Mouse (Mus musculus): ENCODE data around the gene Gm37240.

DNA sequence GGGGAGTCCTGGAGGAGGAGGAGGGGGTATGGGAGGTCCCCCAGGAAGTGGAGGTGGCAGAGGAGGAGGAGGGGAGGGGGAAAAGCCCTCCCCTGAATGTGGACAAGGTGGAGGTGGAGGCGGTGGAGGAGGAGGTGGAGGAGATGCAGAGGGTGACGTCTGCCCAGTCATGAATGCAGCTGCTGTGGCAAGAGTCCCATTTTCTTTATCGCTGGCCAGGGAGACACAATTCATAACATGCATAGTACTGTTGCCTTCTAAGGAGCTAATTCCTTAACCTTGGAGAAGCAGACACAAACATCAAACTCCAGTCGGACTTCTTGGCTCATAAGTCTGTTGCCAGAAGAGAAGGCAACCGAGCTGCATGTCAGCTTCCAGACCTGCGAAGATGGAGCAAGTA is 1412.9 kb downstream of the Gm37240 start:
- no peak for TF ChIP-seq POLR2A (IDR thresholded peaks at IDR 0.05; ENCODE audit: borderline replicate concordance, insufficient read depth, low read length)
- no peak for TF ChIP-seq CTCF (IDR thresholded peaks at IDR 0.05; ENCODE audit: borderline replicate concordance, insufficient read depth, low read depth, low read length)
